Mouse (Mus musculus): ENCODE results near the gene Mlycd. TPM values are rescaled to one million over a fixed set of nuclear protein-coding genes. Genes with fewer than 3 reads are reported as not detected.

Mlycd gene
- polyA plus RNA-seq, 1 experiment from 2014 or later = 15.2 TPM

DNA sequence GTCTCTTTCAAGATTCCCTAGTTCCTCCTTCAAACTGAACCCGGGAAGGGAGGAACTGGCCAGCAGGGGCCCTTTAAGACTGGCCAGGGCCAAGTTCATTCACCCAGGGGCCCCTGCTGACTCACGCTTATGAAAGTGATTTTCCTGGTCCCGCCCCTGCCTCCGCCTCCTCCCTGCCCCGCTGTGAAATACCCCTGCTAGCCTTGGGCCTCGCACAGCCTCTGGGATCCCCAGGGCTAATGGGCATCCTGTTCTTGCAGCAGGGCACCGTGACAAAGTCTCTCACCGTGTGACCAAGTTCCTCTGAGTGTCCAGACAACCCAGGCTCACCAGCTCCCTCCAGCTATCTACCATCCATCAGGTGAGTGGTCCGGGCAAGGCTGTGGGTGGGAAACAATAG is 42.3 kb downstream of the Mlycd start:
- WGBS = 18% methylated on average over 9 of the region's 9 CpGs
- Histone ChIP-seq H3K4me1 (no peaks in the 10 kb centered on the region), H3K4me3 (no peak overlapping the region), H3K9ac (replicated peaks) (no peak overlapping the region), H3K9me3 (no peaks in the 10 kb centered on the region), H3K36me3 (no peaks in the 10 kb centered on the region), H3K27ac (replicated peaks) (no peak overlapping the region), H3K27me3 (no peaks in the 10 kb centered on the region), H3K4me2 (replicated peaks) (no peak overlapping the region)
- ATAC-seq (replicated peaks) = no peak

DNA sequence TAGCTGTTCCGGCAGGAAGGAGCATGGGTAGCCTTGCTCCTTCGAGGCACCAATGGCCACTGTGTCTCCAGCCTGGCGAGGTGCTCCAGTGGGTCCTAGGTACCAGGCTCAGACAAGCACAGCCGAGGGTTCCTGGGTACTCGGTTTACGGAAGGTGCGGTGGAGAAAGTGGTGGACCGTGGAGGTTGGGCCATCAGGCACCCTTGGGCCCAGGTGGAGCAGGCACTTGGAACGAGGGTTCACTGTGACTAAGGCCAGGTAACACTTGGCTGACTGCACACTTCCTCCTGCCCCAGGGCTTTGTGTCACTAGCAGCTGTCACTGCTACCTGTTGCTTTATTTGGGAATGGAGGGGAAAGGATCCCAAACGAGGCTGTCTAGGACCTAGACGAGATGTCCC is 42.8 kb downstream of the Mlycd start:
- Histone ChIP-seq H3K27me3 (no peaks in the 10 kb centered on the region), H3K27ac (replicated peaks) (no peak overlapping the region), H3K4me1 (no peaks in the 10 kb centered on the region), H3K4me2 (replicated peaks) (no peak overlapping the region), H3K9me3 (no peaks in the 10 kb centered on the region), H3K4me3 (no peak overlapping the region), H3K9ac (replicated peaks) (no peak overlapping the region), H3K36me3 (no peaks in the 10 kb centered on the region)
- 75% methylated on average over 11 of the region's 11 CpGs for WGBS
- no peak for ATAC-seq (replicated peaks)

DNA sequence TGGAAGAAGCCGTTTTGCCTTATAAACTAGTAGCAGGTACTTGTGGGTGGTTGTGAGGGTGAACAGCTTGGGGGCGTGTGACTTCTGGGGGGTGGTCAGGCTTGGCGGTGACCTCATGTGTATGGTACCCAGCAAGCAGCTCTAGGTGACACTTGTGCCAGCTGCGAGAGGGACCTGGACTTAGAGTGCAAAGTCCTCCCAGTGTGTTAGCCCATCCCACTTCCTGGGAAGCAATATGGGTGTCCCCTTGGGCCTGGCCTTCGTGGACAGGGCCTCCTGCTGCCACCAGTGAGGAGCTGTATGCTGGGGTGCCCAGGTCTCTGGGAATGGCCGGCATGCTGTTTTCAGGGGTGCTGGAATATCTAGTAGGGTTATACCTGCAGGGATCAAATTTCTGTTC is 44.2 kb downstream of the Mlycd start:
- Histone ChIP-seq H3K36me3 (no peaks in the 10 kb centered on the region), H3K9ac (replicated peaks) (no peak overlapping the region), H3K4me1 (no peaks in the 10 kb centered on the region), H3K27ac (replicated peaks) (no peak overlapping the region), H3K4me3 (no peak overlapping the region), H3K9me3 (no peaks in the 10 kb centered on the region), H3K4me2 (replicated peaks) (no peak overlapping the region), H3K27me3 (no peaks in the 10 kb centered on the region)
- ATAC-seq (replicated peaks) = no peak
- WGBS = 84% methylated on average over 6 of the region's 6 CpGs

DNA sequence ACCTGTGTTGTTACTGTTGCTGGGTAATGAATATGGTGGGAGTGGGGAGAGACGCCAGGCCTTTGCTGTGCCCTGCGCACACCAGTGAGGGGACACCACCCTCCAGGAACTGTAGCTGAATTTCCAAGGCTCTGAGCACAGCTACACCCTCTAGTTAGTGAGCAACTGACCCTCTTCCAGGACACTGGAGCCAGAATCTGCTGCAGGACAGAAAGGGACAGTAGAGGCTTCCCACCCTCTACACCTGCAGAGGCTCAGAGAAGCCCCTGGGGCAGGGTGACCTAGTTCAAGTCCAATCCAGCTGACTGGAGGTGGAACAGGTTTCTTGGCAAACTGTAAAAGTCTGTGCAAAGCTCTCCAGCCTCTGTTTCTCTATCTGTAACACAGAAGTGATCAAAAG is 44.7 kb downstream of the Mlycd start:
- no peak overlapping the region for H3K4me3 ChIP-seq
- H3K27me3 ChIP-seq = no peaks in the 10 kb centered on the region
- no peak overlapping the region for H3K27ac ChIP-seq (replicated peaks)
- H3K36me3 ChIP-seq = no peaks in the 10 kb centered on the region
- 91% methylated on average over 2 of the region's 2 CpGs for WGBS
- H3K4me2 ChIP-seq (replicated peaks) = no peak overlapping the region
- no peaks in the 10 kb centered on the region for H3K4me1 ChIP-seq
- no peak for ATAC-seq (replicated peaks)
- H3K9ac ChIP-seq (replicated peaks) = no peak overlapping the region
- H3K9me3 ChIP-seq = no peaks in the 10 kb centered on the region

DNA sequence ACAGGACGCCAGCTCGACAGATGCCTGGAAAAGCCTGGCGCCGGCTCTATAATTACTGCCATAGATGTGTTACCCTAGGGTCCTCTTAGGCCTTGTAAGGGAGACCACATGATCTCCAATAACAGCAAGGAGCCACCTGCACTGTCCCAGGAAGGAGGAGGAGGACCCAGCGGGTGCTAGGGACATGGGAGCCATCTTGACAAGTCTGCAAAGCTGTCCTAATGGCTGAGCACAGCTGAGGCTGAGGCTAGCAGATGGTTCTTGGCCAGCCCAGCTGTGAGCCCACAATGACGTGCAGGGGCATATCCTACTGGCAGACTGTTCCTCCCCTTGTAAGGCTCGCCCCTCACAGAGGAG is 45.2 kb downstream of the Mlycd start:
- Histone ChIP-seq H3K4me1 (no peaks in the 10 kb centered on the region), H3K9me3 (no peaks in the 10 kb centered on the region), H3K27ac (replicated peaks) (no peak overlapping the region), H3K27me3 (no peaks in the 10 kb centered on the region), H3K4me2 (replicated peaks) (no peak overlapping the region), H3K36me3 (no peaks in the 10 kb centered on the region), H3K4me3 (no peak overlapping the region), H3K9ac (replicated peaks) (no peak overlapping the region)
- 72% methylated on average over 7 of the region's 7 CpGs for WGBS
- no peak for ATAC-seq (replicated peaks)

DNA sequence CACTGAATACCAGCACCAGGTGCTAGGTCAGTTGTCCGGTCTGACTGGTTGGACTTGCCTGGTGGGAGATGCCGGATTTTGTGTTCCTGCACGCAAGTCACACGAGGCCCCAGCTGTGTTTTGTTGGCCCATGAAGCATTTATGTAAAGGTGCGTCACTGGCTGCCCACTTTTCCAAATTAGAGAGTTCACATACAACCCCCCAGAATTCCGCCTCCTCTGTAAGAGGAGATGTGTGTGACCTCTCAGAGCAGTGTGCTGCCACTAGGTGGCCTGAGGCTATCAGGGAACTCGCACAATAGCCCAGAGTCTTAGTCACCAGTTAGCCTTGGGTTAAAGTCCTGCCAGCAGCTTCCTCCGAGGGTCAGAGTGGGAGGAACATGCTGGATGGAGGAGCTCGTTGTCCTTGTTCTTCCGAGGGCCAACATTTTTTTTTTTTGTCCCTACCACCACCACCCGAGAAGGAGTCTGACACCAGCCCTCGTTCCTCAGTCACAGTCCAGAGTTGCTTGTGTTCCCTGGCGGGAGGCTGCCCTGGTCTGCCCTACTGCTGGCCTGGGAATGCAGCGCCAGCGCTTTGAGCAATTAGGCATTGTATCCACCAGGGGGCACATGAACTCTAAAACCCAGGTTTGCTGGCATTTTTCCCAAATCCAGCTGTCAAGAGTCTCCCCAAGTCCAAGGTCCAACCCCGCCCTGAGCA is 45.7 kb downstream of the Mlycd start:
- Histone ChIP-seq H3K4me3 (no peak overlapping the region), H3K9ac (replicated peaks) (no peak overlapping the region), H3K4me2 (replicated peaks) (no peak overlapping the region), H3K27me3 (no peaks in the 10 kb centered on the region), H3K4me1 (no peaks in the 10 kb centered on the region), H3K36me3 (no peaks in the 10 kb centered on the region), H3K27ac (replicated peaks) (no peak overlapping the region), H3K9me3 (no peaks in the 10 kb centered on the region)
- ATAC-seq (replicated peaks) = peak; percentile 46; the same call in 1 of the 2 replicates
- WGBS = 15% methylated on average over 16 of the region's 16 CpGs

DNA sequence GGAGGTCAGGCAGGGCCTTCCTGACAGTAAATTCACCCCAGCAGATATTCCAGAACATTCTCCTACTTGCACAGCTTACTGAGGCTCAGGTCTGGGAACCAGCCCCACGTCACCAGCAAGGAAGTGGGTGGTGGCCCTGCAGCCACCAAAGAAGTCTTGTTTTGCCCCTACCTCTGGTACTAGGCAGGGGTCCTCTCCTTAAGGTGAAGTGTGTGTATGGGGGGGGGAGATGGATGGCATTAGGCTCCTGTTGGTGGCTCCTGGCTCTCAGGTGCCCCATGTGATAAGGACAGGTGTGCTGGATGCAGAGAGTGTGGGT is 46.2 kb downstream of the Mlycd start:
- 38% methylated on average over 1 of the region's 1 CpGs for WGBS

DNA sequence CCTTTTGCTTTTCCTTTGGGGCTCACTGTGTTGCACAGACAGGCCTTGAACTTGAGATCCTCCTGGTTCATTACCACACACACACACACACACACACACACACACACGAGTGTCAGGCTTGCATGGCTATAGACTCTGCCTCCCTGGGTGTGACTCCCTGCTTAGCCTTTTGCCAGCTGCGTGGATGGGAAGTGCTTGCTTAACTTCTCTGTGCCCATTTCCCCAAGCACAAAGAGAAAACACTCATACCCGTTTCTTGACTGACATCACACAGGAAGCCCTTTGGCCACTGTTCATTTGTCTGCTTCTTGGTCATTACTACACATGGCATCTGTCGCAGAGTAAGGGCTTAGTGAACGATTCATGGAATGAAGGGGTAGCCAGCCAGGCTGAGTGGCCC is 47.3 kb downstream of the Mlycd start:
- Histone ChIP-seq H3K9me3 (no peaks in the 10 kb centered on the region), H3K36me3 (no peaks in the 10 kb centered on the region), H3K9ac (replicated peaks) (no peak overlapping the region), H3K27ac (replicated peaks) (no peak overlapping the region), H3K4me3 (no peak overlapping the region), H3K4me1 (peaks cover 5% of the 10 kb centered on the region), H3K4me2 (replicated peaks) (no peak overlapping the region), H3K27me3 (peaks cover under 1% of the 10 kb centered on the region; the same call in 1 of the 2 replicates)
- 65% methylated on average over 5 of the region's 5 CpGs for WGBS
- ATAC-seq (replicated peaks) = no peak

More for the DNA sequence above, 46.2 kb downstream of the Mlycd start:
- Histone ChIP-seq H3K36me3 (no peaks in the 10 kb centered on the region), H3K27ac (replicated peaks) (no peak overlapping the region), H3K9me3 (no peaks in the 10 kb centered on the region), H3K4me3 (no peak overlapping the region), H3K4me2 (replicated peaks) (no peak overlapping the region), H3K27me3 (no peaks in the 10 kb centered on the region), H3K4me1 (no peaks in the 10 kb centered on the region), H3K9ac (replicated peaks) (no peak overlapping the region)
- peak; percentile 23; the same call in 1 of the 2 replicates for ATAC-seq (replicated peaks)

DNA sequence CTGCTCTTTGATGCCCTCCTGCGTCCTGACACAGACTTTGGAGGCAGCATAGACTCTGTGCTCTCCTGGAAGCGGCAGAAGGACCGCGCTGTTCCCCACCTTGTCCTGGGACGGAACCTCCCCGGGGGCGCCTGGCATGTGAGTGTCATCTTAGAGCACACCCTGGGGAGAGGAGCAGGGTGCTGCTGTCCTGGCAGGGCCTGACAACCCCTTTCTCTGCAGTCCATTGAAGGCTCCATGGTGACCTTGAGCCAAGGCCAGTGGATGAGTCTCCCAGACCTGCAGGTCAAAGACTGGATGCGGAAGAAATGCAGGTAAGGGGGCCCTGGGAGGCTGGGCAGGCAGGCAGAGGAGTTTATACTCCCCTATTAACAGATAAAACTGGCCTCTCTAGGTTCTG is 48.3 kb downstream of the Mlycd start:
- whole genome bisulfite sequencing = 95% methylated on average over 8 of the region's 8 CpGs
- ATAC-seq (replicated peaks) = no peak
- Histone ChIP-seq H3K9me3 (no peaks in the 10 kb centered on the region), H3K9ac (replicated peaks) (no peak overlapping the region), H3K4me2 (replicated peaks) (no peak overlapping the region), H3K27ac (replicated peaks) (no peak overlapping the region), H3K4me3 (no peak overlapping the region), H3K36me3 (no peaks in the 10 kb centered on the region), H3K27me3 (peaks cover 8% of the 10 kb centered on the region; the same call in 1 of the 2 replicates), H3K4me1 (peaks cover 14% of the 10 kb centered on the region)

DNA sequence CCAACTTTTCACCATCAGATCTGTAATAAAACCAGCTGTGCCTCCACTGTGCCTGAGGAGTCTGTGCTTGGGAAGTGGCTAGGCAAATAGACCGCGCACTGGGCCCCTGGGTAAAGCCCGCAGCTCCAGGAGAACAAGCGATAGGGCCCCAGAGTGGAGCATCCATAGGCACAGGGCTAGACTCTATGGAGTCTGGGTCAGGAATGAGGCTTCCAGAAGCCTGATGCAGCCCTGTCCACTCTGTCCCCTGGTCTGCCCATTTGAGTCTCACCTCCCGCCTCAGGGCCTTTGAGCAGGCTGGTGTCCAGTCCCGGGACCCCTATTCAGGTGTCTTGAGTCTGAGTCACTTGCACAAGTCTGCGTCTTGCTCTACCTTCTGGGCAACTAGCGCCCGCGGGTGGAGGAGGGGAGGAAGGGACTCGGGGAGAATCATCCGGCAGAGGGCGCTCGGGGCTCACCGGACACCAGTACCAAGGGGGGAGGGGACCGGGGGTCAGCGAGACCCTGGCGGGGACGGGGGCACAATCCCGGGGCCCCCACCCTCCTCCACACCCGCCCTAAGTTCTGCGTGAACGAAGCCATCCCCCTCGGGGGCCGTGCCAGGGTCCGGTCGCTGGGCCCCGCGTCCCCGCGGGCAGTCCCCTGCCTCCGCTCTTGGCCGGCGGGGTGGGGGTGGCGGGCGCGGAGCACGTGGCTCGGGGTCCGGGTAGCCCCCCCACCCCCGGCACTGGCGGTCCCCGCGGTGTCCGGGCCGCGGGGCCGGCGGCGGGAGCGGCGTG is 51.7 kb downstream of the Mlycd start, which contains the start of gene Necab2:
Necab2 (plus strand) TSS at position 509 of the 779 bp plus-strand sequence.
- H3K4me3 ChIP-seq = peak within 1 kb of the TSS; percentile 70
- WGBS = 2% methylated on average over 34 of the region's 52 CpGs
- no peak within 1 kb of the TSS for H3K27ac ChIP-seq (replicated peaks)
- H3K9me3 ChIP-seq = no peaks in the 10 kb centered on the region
- H3K9ac ChIP-seq (replicated peaks) = peak within 1 kb of the TSS; percentile 70
- peak within 1 kb of the TSS; percentile 96 for H3K4me2 ChIP-seq (replicated peaks)
- ATAC-seq (replicated peaks) = peak; percentile 64
- H3K27me3 ChIP-seq = peaks cover 11% of the 10 kb centered on the region; the same call in 1 of the 2 replicates
- peaks cover 14% of the 10 kb centered on the region for H3K4me1 ChIP-seq
- H3K36me3 ChIP-seq = no peaks in the 10 kb centered on the region

DNA sequence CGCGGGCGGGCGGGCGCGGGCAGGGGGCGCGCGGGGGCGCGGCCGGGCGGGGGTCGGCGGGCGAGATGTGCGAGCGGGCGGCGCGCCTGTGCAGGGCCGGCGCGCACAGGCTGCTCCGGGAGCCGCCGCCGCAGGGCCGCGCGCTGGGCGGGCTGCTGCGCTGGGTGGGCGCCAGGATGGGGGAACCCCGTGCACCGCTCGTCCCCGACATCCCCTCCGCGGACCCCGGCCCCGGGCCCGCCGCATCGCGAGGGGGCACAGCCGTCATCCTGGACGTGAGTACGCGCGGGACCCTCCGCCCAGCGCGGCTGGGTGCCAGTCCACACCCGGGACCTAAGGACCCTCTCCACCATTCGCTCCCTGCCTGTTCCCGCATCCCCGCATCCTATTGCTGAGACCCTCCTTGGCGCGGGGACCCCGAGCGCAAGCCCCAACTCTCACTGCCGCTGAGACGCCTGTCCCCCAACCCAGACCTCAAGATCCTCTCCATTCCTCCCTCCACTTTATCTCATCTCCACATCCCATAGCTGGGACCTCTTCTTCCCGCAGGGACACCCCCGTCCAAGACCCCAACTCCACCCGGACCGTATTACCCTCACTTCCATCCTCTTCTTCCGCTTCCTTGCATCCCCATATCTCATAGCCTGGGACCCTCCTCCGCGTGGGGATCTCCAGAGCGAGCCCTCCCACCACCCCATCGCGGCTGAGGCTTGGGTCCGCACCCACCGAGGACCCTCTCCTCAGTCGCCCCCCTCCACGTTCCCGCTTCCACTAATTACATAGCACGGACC is 52.5 kb downstream of the Mlycd start:
- Histone ChIP-seq H3K9me3 (no peaks in the 10 kb centered on the region), H3K36me3 (no peaks in the 10 kb centered on the region), H3K27me3 (peaks cover 11% of the 10 kb centered on the region; the same call in 1 of the 2 replicates), H3K4me1 (peaks cover 14% of the 10 kb centered on the region), H3K4me3 (peak overlapping the region; percentile 70), H3K27ac (replicated peaks) (no peak overlapping the region), H3K9ac (replicated peaks) (peak overlapping the region; percentile 70), H3K4me2 (replicated peaks) (peak overlapping the region; percentile 96)
- peak; percentile 51 for ATAC-seq (replicated peaks)
- WGBS = under 1% methylated on average over 55 of the region's 80 CpGs

DNA sequence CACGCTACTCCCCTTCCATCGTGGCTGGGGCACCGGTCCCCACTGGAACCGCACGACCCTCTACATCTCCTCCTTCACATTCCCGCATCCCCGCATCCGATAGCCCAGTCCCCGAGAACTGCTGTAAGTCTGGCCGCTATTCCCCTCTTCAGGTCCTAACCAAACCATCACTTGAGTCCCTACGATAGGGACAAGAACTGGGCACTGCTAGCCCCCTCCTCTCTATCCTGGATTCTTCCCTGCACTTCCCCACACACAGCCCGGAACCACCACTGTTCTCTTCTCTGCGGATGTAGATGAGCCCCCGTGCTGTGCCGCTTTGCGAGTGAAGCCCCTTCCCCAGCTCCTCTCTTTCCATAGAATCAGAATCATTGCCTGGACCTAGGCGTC is 53.1 kb downstream of the Mlycd start:
- no peak for ATAC-seq (replicated peaks)
- peaks cover 14% of the 10 kb centered on the region for H3K4me1 ChIP-seq
- H3K9ac ChIP-seq (replicated peaks) = peak overlapping the region; percentile 70
- H3K27ac ChIP-seq (replicated peaks) = no peak overlapping the region
- H3K4me3 ChIP-seq = peak overlapping the region; percentile 70
- no peaks in the 10 kb centered on the region for H3K36me3 ChIP-seq
- peaks cover 11% of the 10 kb centered on the region; the same call in 1 of the 2 replicates for H3K27me3 ChIP-seq
- no peaks in the 10 kb centered on the region for H3K9me3 ChIP-seq
- H3K4me2 ChIP-seq (replicated peaks) = peak overlapping the region; percentile 96
- WGBS = under 1% methylated on average over 17 of the region's 17 CpGs

Measured in forebrain, embryonic 15.5 days (tissue).